Mouse (Mus musculus): Measurements from ENCODE around the gene Hmga1b. TPM values are rescaled to one million over a fixed set of nuclear protein-coding genes. Genes with fewer than 3 reads are reported as not detected.

Hmga1b gene
- polyA plus RNA-seq, 1 experiment from 2014 or later, result 3.8 TPM

- no peak for ATAC-seq
- no peak overlapping the region for H3K27ac ChIP-seq (ENCODE audit: low read depth, low read length)
- DNase-seq (ENCODE audit: low spot score), result no peak
- H3K27me3 ChIP-seq (replicated peaks; ENCODE audit: control insufficient read depth, insufficient read depth, low read length), result no peaks in the 10 kb centered on the region
- H3K4me2 ChIP-seq (ENCODE audit: low read length), result no peak overlapping the region
- H3K4me1 ChIP-seq (ENCODE audit: control insufficient read depth, insufficient read depth, low read length), result no peaks in the 10 kb centered on the region
- no peak overlapping the region for H3K9ac ChIP-seq (ENCODE audit: low read length)
- H3K9me3 ChIP-seq (replicated peaks; ENCODE audit: control insufficient read depth, low read length), result no peaks in the 10 kb centered on the region
- 84% methylated on average over 7 of the region's 7 CpGs for WGBS
- H3K4me3 ChIP-seq (ENCODE audit: low read depth, low read length), result no peak overlapping the region
- peaks cover 41% of the 10 kb centered on the region for H3K36me3 ChIP-seq (ENCODE audit: control insufficient read depth, insufficient read depth, low read length)
These were observed 41.7 kb downstream of the Hmga1b start for GRCm38 (mm10) chr11:120804274-120804673.

GRCm38 (mm10) chr11:120804769-120805168 is 42.2 kb downstream of the Hmga1b start:
- DNase-seq (ENCODE audit: low spot score) (no peak), ATAC-seq (no peak)
- H3K4me3 ChIP-seq (ENCODE audit: low read depth, low read length), result no peak overlapping the region
- no peaks in the 10 kb centered on the region for H3K9me3 ChIP-seq (replicated peaks; ENCODE audit: control insufficient read depth, low read length)
- H3K9ac ChIP-seq (ENCODE audit: low read length), result no peak overlapping the region
- H3K27me3 ChIP-seq (replicated peaks; ENCODE audit: control insufficient read depth, insufficient read depth, low read length), result no peaks in the 10 kb centered on the region
- H3K4me1 ChIP-seq (ENCODE audit: control insufficient read depth, insufficient read depth, low read length), result no peaks in the 10 kb centered on the region
- H3K27ac ChIP-seq (ENCODE audit: low read depth, low read length), result no peak overlapping the region
- no peak overlapping the region for H3K4me2 ChIP-seq (ENCODE audit: low read length)
- WGBS, result 74% methylated on average over 4 of the region's 4 CpGs
- peaks cover 46% of the 10 kb centered on the region for H3K36me3 ChIP-seq (ENCODE audit: control insufficient read depth, insufficient read depth, low read length)

- H3K27me3 ChIP-seq (replicated peaks; ENCODE audit: control insufficient read depth, insufficient read depth, low read length), result no peaks in the 10 kb centered on the region
- H3K27ac ChIP-seq (ENCODE audit: low read depth, low read length), result no peak overlapping the region
- 89% methylated on average over 7 of the region's 7 CpGs for WGBS
- peaks cover 54% of the 10 kb centered on the region for H3K36me3 ChIP-seq (ENCODE audit: control insufficient read depth, insufficient read depth, low read length)
- ATAC-seq (no peak), DNase-seq (ENCODE audit: low spot score) (no peak)
- no peak overlapping the region for H3K9ac ChIP-seq (ENCODE audit: low read length)
- H3K4me2 ChIP-seq (ENCODE audit: low read length), result no peak overlapping the region
- H3K4me3 ChIP-seq (ENCODE audit: low read depth, low read length), result no peak overlapping the region
- no peaks in the 10 kb centered on the region for H3K4me1 ChIP-seq (ENCODE audit: control insufficient read depth, insufficient read depth, low read length)
- no peaks in the 10 kb centered on the region for H3K9me3 ChIP-seq (replicated peaks; ENCODE audit: control insufficient read depth, low read length)
These were observed 43.0 kb downstream of the Hmga1b start for GRCm38 (mm10) chr11:120805375-120806298.

- Histone ChIP-seq H3K4me3 (ENCODE audit: low read depth, low read length) (no peak overlapping the region), H3K9ac (ENCODE audit: low read length) (no peak overlapping the region), H3K27ac (ENCODE audit: low read depth, low read length) (no peak overlapping the region), H3K27me3 (replicated peaks; ENCODE audit: control insufficient read depth, insufficient read depth, low read length) (no peaks in the 10 kb centered on the region), H3K36me3 (ENCODE audit: control insufficient read depth, insufficient read depth, low read length) (peaks cover 78% of the 10 kb centered on the region), H3K4me1 (ENCODE audit: control insufficient read depth, insufficient read depth, low read length) (no peaks in the 10 kb centered on the region), H3K4me2 (ENCODE audit: low read length) (no peak overlapping the region), H3K9me3 (replicated peaks; ENCODE audit: control insufficient read depth, low read length) (no peaks in the 10 kb centered on the region)
- DNase-seq (ENCODE audit: low spot score) (no peak), ATAC-seq (no peak)
- 92% methylated on average over 12 of the region's 12 CpGs for WGBS
These were observed 45.4 kb downstream of the Hmga1b start for GRCm38 (mm10) chr11:120808010-120808409.

- H3K9me3 ChIP-seq (replicated peaks; ENCODE audit: control insufficient read depth, low read length), result no peaks in the 10 kb centered on the region
- no peak overlapping the region for H3K9ac ChIP-seq (ENCODE audit: low read length)
- WGBS, result 91% methylated on average over 16 of the region's 16 CpGs
- no peak for ATAC-seq
- H3K36me3 ChIP-seq (ENCODE audit: control insufficient read depth, insufficient read depth, low read length), result peaks cover 100% of the 10 kb centered on the region
- no peak overlapping the region for H3K4me3 ChIP-seq (ENCODE audit: low read depth, low read length)
- H3K27me3 ChIP-seq (replicated peaks; ENCODE audit: control insufficient read depth, insufficient read depth, low read length), result no peaks in the 10 kb centered on the region
- DNase-seq (ENCODE audit: low spot score), result no peak
- no peak overlapping the region for H3K27ac ChIP-seq (ENCODE audit: low read depth, low read length)
- no peak overlapping the region for H3K4me2 ChIP-seq (ENCODE audit: low read length)
- no peaks in the 10 kb centered on the region for H3K4me1 ChIP-seq (ENCODE audit: control insufficient read depth, insufficient read depth, low read length)
These were observed 49.5 kb downstream of the Hmga1b start for GRCm38 (mm10) chr11:120812068-120812467.

Other genes starting within 250 kb of the Hmga1b start
- gene Gcgr, start 232.1 kb upstream of the Hmga1b start, polyA plus RNA-seq (2014; fragmentation: Nextera tagmentation; extraction: Ambion mirVana), result 0.14 TPM in 1 of 2 replicates, not detected in the other
- 291 and 313 TPM in 2 replicates for gene Mcrip1, start 213.1 kb upstream of the Hmga1b start, polyA plus RNA-seq (2014; fragmentation: Nextera tagmentation; extraction: Ambion mirVana)
- not detected in 2 replicates for gene Ppp1r27, start 211.7 kb upstream of the Hmga1b start, polyA plus RNA-seq (2014; fragmentation: Nextera tagmentation; extraction: Ambion mirVana)
- 325 and 332 TPM in 2 replicates for gene P4hb, start 189.5 kb upstream of the Hmga1b start, polyA plus RNA-seq (2014; fragmentation: Nextera tagmentation; extraction: Ambion mirVana)
- 449 and 481 TPM in 2 replicates for gene Arhgdia, start 181.2 kb upstream of the Hmga1b start, polyA plus RNA-seq (2014; fragmentation: Nextera tagmentation; extraction: Ambion mirVana)
- gene Alyref, start 164.4 kb upstream of the Hmga1b start, polyA plus RNA-seq (2014; fragmentation: Nextera tagmentation; extraction: Ambion mirVana), result 318 and 352 TPM in 2 replicates
- 237 and 281 TPM in 2 replicates for gene Anapc11, start 164.4 kb upstream of the Hmga1b start, polyA plus RNA-seq (2014; fragmentation: Nextera tagmentation; extraction: Ambion mirVana)
- 0.46 and 0.98 TPM in 2 replicates for gene Npb, start 154.3 kb upstream of the Hmga1b start, polyA plus RNA-seq (2014; fragmentation: Nextera tagmentation; extraction: Ambion mirVana)
- 113 and 134 TPM in 2 replicates for gene Pcyt2, start 144.9 kb upstream of the Hmga1b start, polyA plus RNA-seq (2014; fragmentation: Nextera tagmentation; extraction: Ambion mirVana)
- gene Sirt7, start 137.6 kb upstream of the Hmga1b start, polyA plus RNA-seq (2014; fragmentation: Nextera tagmentation; extraction: Ambion mirVana), result 30.4 and 40.8 TPM in 2 replicates
- gene Mafg, start 129.2 kb upstream of the Hmga1b start, polyA plus RNA-seq (2014; fragmentation: Nextera tagmentation; extraction: Ambion mirVana), result 20.0 and 23.6 TPM in 2 replicates
- 33.6 and 33.9 TPM in 2 replicates for gene Pycr1, start 119.0 kb upstream of the Hmga1b start, polyA plus RNA-seq (2014; fragmentation: Nextera tagmentation; extraction: Ambion mirVana)
- 0.38 and 0.48 TPM in 2 replicates for gene Myadml2, start 114.6 kb upstream of the Hmga1b start, polyA plus RNA-seq (2014; fragmentation: Nextera tagmentation; extraction: Ambion mirVana)
- gene Notum, start 101.6 kb upstream of the Hmga1b start, polyA plus RNA-seq (2014; fragmentation: Nextera tagmentation; extraction: Ambion mirVana), result 0.36 and 0.61 TPM in 2 replicates
- gene Aspscr1, start 89.8 kb upstream of the Hmga1b start, polyA plus RNA-seq (2014; fragmentation: Nextera tagmentation; extraction: Ambion mirVana), result 129 TPM in 2 replicates
- gene Cenpx, start 49.1 kb upstream of the Hmga1b start, polyA plus RNA-seq (2014; fragmentation: Nextera tagmentation; extraction: Ambion mirVana), result 108 and 140 TPM in 2 replicates
- gene Lrrc45, start 48.9 kb upstream of the Hmga1b start, polyA plus RNA-seq (2014; fragmentation: Nextera tagmentation; extraction: Ambion mirVana), result 39.0 and 59.5 TPM in 2 replicates
- 110 and 119 TPM in 2 replicates for gene Rac3, start 41.3 kb upstream of the Hmga1b start, polyA plus RNA-seq (2014; fragmentation: Nextera tagmentation; extraction: Ambion mirVana)
- 11.2 and 13.7 TPM in 2 replicates for gene Dcxr, start 35.5 kb upstream of the Hmga1b start, polyA plus RNA-seq (2014; fragmentation: Nextera tagmentation; extraction: Ambion mirVana)
- gene Cbr2, start 30.7 kb upstream of the Hmga1b start, polyA plus RNA-seq (2014; fragmentation: Nextera tagmentation; extraction: Ambion mirVana), result 0.98 and 1.1 TPM in 2 replicates
- gene Rfng, start 21.4 kb downstream of the Hmga1b start, polyA plus RNA-seq (2014; fragmentation: Nextera tagmentation; extraction: Ambion mirVana), result 39.4 and 64.8 TPM in 2 replicates
- gene Gps1, start 21.5 kb downstream of the Hmga1b start, polyA plus RNA-seq (2014; fragmentation: Nextera tagmentation; extraction: Ambion mirVana), result 348 and 350 TPM in 2 replicates
- 53.5 and 58.6 TPM in 2 replicates for gene Dus1l, start 33.6 kb downstream of the Hmga1b start, polyA plus RNA-seq (2014; fragmentation: Nextera tagmentation; extraction: Ambion mirVana)
- 84.2 and 102 TPM in 2 replicates for gene Fasn, start 61.8 kb downstream of the Hmga1b start, polyA plus RNA-seq (2014; fragmentation: Nextera tagmentation; extraction: Ambion mirVana)
- gene Ccdc57, start 170.1 kb downstream of the Hmga1b start, polyA plus RNA-seq (2014; fragmentation: Nextera tagmentation; extraction: Ambion mirVana), result 5.0 and 6.5 TPM in 2 replicates
- 3.8 and 5.6 TPM in 2 replicates for gene Slc16a3, start 185.7 kb downstream of the Hmga1b start, polyA plus RNA-seq (2014; fragmentation: Nextera tagmentation; extraction: Ambion mirVana)
- 51.5 and 59.6 TPM in 2 replicates for gene Csnk1d, start 228.5 kb downstream of the Hmga1b start, polyA plus RNA-seq (2014; fragmentation: Nextera tagmentation; extraction: Ambion mirVana)

Measured in forebrain, embryonic 14.5 days (tissue).